Mouse (Mus musculus) embryonic facial prominence, embryonic 12.5 days (tissue): ENCODE results near the gene Mc1r. TPM values are rescaled to one million over a fixed set of nuclear protein-coding genes. Genes with fewer than 3 reads are reported as not detected.

ENCODE experiments used
- ATAC-seq: fragments of 200-750 bp; cut with Nextera tagmentation; 2 replicates; pipeline ENCODE4 v1.8.0; 2017; ENCODE audit not compliant: insufficient number of reproducible peaks, insufficient read depth, low FRiP score, low TSS enrichment
- H3K27ac ChIP-seq: fragments of 300-500 bp; sonication (generic); 2 replicates; pipeline ENCODE4 v1.5.1; 2016; ENCODE audit warnings: mild to moderate bottlenecking
- H3K27me3 ChIP-seq: fragments of 300-500 bp; sonication (generic); 2 replicates; pipeline ENCODE4 v1.6.1; 2016; ENCODE audit warnings: mild to moderate bottlenecking, moderate library complexity
- H3K36me3 ChIP-seq: fragments of 300-500 bp; sonication (generic); 2 replicates; pipeline ENCODE4 v1.6.1; 2016; ENCODE audit warnings: mild to moderate bottlenecking
- H3K4me1 ChIP-seq: fragments of 300-500 bp; sonication (generic); 2 replicates; pipeline ENCODE4 v1.6.1; 2016
- H3K4me2 ChIP-seq: fragments of 300-500 bp; sonication (generic); replicated peaks from 2 replicates; pipeline ENCODE4 v1.6.1; 2016; ENCODE audit warnings: mild to moderate bottlenecking, moderate library complexity
- H3K4me3 ChIP-seq: fragments of 300-500 bp; sonication (generic); 2 replicates; pipeline ENCODE4 v1.5.1; 2016; ENCODE audit warnings: mild to moderate bottlenecking
- H3K9ac ChIP-seq: fragments of 300-500 bp; sonication (generic); 2 replicates; pipeline ENCODE4 v1.6.1; 2016; ENCODE audit warnings: mild to moderate bottlenecking, moderate library complexity
- H3K9me3 ChIP-seq: fragments of 300-500 bp; sonication (generic); 2 replicates; pipeline ENCODE4 v1.6.1; 2016; ENCODE audit warnings: mild to moderate bottlenecking, moderate library complexity
- WGBS: fragments of 180-500 bp; shearing (Covaris S2); methylation state at CpG from one replicate; pipeline ENCODE4 v1.1.7; 2016; 5-methylcytosine and 5-hydroxymethylcytosine counted together
- polyA plus RNA-seq: library from polyadenylated mRNA; unstranded; fragments of >200 nt; fragmentation: Nextera tagmentation; extraction: Ambion mirVana; gene quantifications from 2 replicates; pipeline ENCODE4 v1.2.1, GENCODE M21; 2016

Gene Mc1r
- polyA plus RNA-seq, 1 experiment from 2014 or later, result 0.17 TPM

DNA sequence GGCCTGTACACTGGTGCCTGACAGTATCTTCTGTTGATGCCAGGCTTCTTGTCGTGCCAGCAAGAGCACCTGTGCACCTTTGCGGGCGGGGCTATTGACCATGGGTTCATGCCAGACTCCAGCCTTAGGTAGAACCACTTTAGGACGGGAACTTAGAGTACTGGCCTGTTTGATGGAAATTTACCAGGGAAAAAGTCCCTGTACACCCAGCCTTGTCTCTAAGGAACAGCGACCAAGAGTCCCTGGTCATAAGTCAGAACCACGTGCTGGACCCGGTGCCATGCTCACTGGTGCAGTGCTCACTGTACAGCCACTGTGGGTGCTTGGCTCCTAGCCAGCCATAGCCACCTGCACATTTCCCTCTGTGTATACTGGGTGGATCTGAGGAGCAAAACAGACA is 17.9 kb upstream of the Mc1r start:
- no peak overlapping the region for H3K9ac ChIP-seq
- no peak overlapping the region for H3K4me2 ChIP-seq
- no peaks in the 10 kb centered on the region for H3K9me3 ChIP-seq
- ATAC-seq, result no peak
- no peak overlapping the region for H3K4me3 ChIP-seq
- WGBS, result 95% methylated on average over 7 of the region's 7 CpGs
- H3K27me3 ChIP-seq, result no peaks in the 10 kb centered on the region
- H3K36me3 ChIP-seq, result peaks cover 96% of the 10 kb centered on the region
- H3K4me1 ChIP-seq, result no peaks in the 10 kb centered on the region
- no peak overlapping the region for H3K27ac ChIP-seq

DNA sequence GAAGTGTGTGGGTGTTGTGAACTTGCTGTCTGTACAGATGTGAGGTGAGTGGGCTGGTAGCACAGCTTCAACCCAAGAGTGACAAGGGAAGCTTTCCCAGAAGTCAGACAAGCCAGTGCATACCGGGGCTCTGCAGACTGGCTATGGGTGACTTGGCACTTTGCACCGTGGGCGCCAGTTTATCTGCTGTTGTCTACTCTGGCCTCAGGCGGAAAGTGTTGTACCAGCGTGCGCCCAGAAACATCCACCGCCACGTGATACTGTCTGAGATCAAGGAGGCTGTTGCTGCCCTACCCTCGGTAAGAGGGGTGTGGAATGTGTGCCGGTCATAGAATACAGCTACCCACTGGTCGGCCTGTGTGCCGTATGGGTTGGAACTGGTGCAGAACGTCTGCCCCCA is 8.6 kb upstream of the Mc1r start:
- no peaks in the 10 kb centered on the region for H3K4me1 ChIP-seq
- H3K4me2 ChIP-seq, result no peak overlapping the region
- H3K27ac ChIP-seq, result no peak overlapping the region
- no peak overlapping the region for H3K4me3 ChIP-seq
- no peaks in the 10 kb centered on the region for H3K9me3 ChIP-seq
- no peak for ATAC-seq
- no peaks in the 10 kb centered on the region for H3K27me3 ChIP-seq
- peaks cover 98% of the 10 kb centered on the region for H3K36me3 ChIP-seq
- H3K9ac ChIP-seq, result no peak overlapping the region
- WGBS, result 94% methylated on average over 13 of the region's 13 CpGs

DNA sequence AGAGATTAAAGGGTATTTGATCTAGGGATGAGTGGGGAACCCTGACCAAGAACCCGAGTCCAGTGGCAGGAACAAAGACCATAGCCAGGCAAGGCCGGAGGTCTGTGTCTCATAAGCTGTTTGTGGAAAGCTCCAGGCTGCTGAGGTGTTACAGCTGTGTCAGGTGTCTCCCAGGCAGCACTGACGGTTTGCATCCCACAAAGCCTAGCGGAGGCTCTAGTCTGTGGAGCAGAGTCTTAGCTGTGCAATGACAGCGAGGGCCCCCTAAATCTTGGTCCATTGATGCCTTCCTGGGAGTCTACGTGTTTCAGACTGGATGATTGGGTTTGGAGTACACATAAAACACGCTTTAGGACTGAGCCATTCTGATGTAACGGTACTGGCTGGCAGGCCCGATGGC is 5.0 kb upstream of the Mc1r start:
- H3K4me3 ChIP-seq, result no peak overlapping the region
- 0 out of 2 replicates have a peak, but pooled peaks cover 5% of the 10 kb centered on the region for H3K4me1 ChIP-seq
- no peak overlapping the region for H3K9ac ChIP-seq
- peaks cover 66% of the 10 kb centered on the region for H3K36me3 ChIP-seq
- no peaks in the 10 kb centered on the region for H3K9me3 ChIP-seq
- H3K27me3 ChIP-seq, result no peaks in the 10 kb centered on the region
- WGBS, result 89% methylated on average over 9 of the region's 9 CpGs
- no peak for ATAC-seq
- H3K27ac ChIP-seq, result no peak overlapping the region
- no peak overlapping the region for H3K4me2 ChIP-seq

GRCm38 (mm10) chr8:123402730-123403326 is 4.1 kb upstream of the Mc1r start:
- Histone ChIP-seq H3K4me2 (no peak overlapping the region), H3K27me3 (0 out of 2 replicates have a peak, but pooled peaks cover 3% of the 10 kb centered on the region), H3K27ac (no peak overlapping the region), H3K4me1 (0 out of 2 replicates have a peak, but pooled peaks cover 5% of the 10 kb centered on the region), H3K9ac (no peak overlapping the region), H3K36me3 (peaks cover 57% of the 10 kb centered on the region), H3K9me3 (no peaks in the 10 kb centered on the region), H3K4me3 (no peak overlapping the region)
- ATAC-seq, result no peak
- 88% methylated on average over 9 of the region's 9 CpGs for WGBS

- Histone ChIP-seq H3K27me3 (peaks cover 16% of the 10 kb centered on the region), H3K27ac (no peak overlapping the region), H3K9ac (no peak overlapping the region), H3K36me3 (peaks cover 40% of the 10 kb centered on the region), H3K4me3 (no peak overlapping the region), H3K4me1 (0 out of 2 replicates have a peak, but pooled peaks cover 5% of the 10 kb centered on the region), H3K4me2 (no peak overlapping the region), H3K9me3 (no peaks in the 10 kb centered on the region)
- WGBS, result 25% methylated on average over 8 of the region's 8 CpGs
- ATAC-seq, result no peak
These were observed 2.4 kb upstream of the Mc1r start for GRCm38 (mm10) chr8:123404521-123404920.

- Histone ChIP-seq H3K27me3 (peaks cover 45% of the 10 kb centered on the region), H3K27ac (no peak overlapping the region), H3K9ac (no peak overlapping the region), H3K36me3 (peaks cover 10% of the 10 kb centered on the region), H3K4me3 (no peak overlapping the region), H3K9me3 (no peaks in the 10 kb centered on the region), H3K4me2 (no peak overlapping the region), H3K4me1 (peaks cover 23% of the 10 kb centered on the region)
- no peak for ATAC-seq
- WGBS, result 94% methylated on average over 13 of the region's 13 CpGs
These were observed 705 bp downstream of the Mc1r start for GRCm38 (mm10) chr8:123407612-123408011.

DNA sequence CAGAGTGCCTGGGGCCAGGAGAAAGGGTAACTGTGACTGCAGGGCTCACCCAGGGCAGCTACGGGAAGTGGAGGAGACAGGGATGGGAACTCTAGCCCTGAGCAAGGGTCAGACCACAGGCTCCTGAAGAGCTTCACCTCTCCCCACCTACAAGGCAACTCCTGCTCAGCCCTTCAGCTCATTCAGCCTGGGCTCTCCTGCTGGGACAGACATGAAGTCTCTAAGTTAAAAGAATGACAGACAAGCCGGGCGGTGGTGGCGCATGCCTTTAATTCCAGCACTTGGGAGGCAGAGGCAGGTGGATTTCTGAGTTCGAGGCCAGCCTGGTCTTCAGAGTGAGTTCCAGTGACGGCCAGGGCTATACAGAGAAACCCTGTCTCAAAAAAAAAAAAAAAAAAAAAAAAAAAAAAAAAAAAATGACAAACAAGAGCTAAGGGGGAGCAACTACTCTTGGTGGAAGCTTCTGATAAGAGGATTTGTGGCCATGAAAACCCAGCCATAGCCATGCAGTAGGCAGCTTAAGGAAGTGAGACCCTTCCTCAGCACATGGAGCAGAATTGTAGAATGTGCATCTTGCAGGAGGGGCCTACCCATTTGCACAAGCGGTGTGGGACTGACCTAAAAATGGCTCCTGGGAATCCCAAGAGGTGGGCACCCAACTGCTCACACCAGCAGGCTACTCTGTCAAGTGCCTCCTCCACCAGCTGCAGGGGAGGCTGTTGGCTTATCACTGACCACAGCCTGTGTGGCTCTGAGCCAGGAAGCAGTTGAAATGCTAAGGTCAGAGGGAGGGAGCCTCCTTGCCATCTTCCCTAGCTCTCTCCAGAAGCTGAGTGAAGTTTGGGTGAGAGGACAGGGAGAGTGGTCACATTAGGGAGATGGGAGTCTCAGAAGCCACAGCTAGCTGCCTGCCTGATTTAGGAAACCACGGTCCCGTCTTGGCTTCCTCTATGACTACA is 2.0 kb downstream of the Mc1r start:
- Histone ChIP-seq H3K9me3 (no peaks in the 10 kb centered on the region), H3K27me3 (peaks cover 58% of the 10 kb centered on the region), H3K4me3 (no peak overlapping the region), H3K4me1 (peaks cover 28% of the 10 kb centered on the region), H3K9ac (no peak overlapping the region), H3K4me2 (no peak overlapping the region), H3K36me3 (no peaks in the 10 kb centered on the region), H3K27ac (no peak overlapping the region)
- no peak for ATAC-seq
- WGBS, result 63% methylated on average over 9 of the region's 9 CpGs

DNA sequence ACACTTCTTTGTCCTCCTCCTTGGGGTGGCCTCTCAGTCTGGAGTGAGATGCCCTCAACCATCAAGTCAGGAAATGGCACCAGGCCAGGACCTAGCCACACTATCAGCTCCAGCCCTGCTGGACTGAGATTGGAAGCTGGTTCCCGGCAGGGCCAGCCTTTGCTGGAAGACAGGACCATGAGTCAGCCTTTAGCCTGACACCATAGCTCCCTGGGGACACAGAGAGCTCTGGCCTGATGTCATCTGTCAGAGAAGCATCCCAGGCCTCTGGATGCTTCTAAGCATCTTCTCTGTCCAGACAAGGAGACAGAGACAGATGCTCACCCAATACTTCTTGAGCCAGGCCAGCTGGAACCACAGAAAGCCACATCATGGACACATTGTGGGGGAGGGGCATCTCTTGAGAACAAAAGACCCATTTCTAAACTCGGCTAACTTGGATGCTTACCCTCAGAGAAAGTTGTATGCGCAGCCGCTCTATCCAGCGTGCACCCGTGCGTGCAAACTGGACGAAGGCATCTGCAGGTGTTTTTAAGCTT is 3.2 kb downstream of the Mc1r start:
- Histone ChIP-seq H3K36me3 (no peaks in the 10 kb centered on the region), H3K27me3 (peaks cover 61% of the 10 kb centered on the region), H3K9ac (no peak overlapping the region), H3K4me2 (peak overlapping the region; percentile 61), H3K4me3 (peak overlapping the region; percentile 46; the same call in 1 of the 2 replicates), H3K27ac (0 out of 2 replicates have a peak overlapping the region, but pooled peaks have one; percentile 5), H3K4me1 (peaks cover 23% of the 10 kb centered on the region), H3K9me3 (no peaks in the 10 kb centered on the region)
- 53% methylated on average over 8 of the region's 8 CpGs for WGBS
- ATAC-seq, result no peak

DNA sequence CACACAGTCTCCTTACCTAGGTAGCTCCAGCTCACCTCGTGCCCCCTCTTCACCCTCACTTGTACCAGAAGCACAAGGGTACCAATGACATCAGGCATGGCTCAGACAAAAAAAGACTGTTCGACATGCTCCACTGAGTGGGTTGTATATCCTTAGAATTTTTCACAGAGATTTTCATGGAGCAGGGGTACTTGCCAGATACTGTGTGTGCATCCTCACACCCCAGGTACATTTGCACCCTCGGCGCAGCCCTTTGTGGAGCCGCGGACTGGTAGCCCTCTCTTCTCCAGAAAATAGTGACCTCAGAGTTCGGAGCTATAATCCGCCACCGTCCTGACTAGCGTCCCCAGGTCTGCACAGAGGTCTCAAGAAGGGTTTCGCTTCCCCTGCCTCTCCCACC is 3.9 kb downstream of the Mc1r start:
- 8% methylated on average over 11 of the region's 11 CpGs for WGBS
- Histone ChIP-seq H3K9me3 (no peaks in the 10 kb centered on the region), H3K27ac (no peak overlapping the region), H3K4me2 (peak overlapping the region; percentile 61), H3K36me3 (no peaks in the 10 kb centered on the region), H3K4me3 (peak overlapping the region; percentile 46), H3K9ac (peak overlapping the region; percentile 39; the same call in 1 of the 2 replicates), H3K4me1 (peaks cover 23% of the 10 kb centered on the region), H3K27me3 (peaks cover 61% of the 10 kb centered on the region)
- ATAC-seq, result no peak

- Histone ChIP-seq H3K36me3 (no peaks in the 10 kb centered on the region), H3K9ac (peak within 1 kb of the TSS; percentile 39), H3K4me2 (peak within 1 kb of the TSS; percentile 61), H3K9me3 (no peaks in the 10 kb centered on the region), H3K27me3 (peaks cover 61% of the 10 kb centered on the region), H3K4me3 (peak within 1 kb of the TSS; percentile 46), H3K27ac (peak within 1 kb of the TSS; percentile 57; the same call in 1 of the 2 replicates), H3K4me1 (peaks cover 23% of the 10 kb centered on the region)
- peak; percentile 78 for ATAC-seq
- under 1% methylated on average over 29 of the region's 29 CpGs for WGBS
These were observed 4.3 kb downstream of the Mc1r start, which contains the start of gene Tubb3 for GRCm38 (mm10) chr8:123411246-123411645. TSS of gene Tubb3 (plus strand) at chr8:123411424.

DNA sequence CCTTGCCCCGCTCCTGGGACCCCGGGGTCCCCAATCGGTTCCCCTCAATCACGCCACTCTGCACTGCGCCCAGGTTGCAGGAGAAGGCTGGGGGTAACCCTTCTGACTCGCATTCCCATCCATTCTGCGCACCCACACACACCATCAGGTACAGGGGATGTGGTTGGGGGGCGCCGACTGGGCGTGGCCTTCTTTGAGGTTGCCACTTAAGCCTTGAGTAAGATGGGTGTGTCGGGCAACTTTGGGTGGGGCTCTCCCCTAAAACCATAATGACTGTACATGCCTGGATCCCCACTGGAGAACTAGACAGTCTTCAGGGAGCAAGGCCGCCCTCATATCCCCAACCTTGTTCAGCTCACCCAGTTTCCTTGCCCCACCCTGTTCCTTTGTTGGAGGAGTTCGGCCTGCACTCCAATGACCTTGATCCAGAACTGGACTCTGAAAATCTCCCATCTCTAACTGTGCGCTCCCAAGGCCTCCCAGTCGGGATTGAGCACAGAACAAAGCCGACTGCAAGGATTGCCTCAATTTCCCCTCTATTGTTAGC is 4.9 kb downstream of the Mc1r start:
- peak overlapping the region; percentile 61 for H3K4me2 ChIP-seq
- peak overlapping the region; percentile 57; the same call in 1 of the 2 replicates for H3K27ac ChIP-seq
- peaks cover 61% of the 10 kb centered on the region for H3K27me3 ChIP-seq
- H3K4me1 ChIP-seq, result peaks cover 23% of the 10 kb centered on the region
- ATAC-seq, result peak; percentile 44; the same call in 1 of the 2 replicates
- peak overlapping the region; percentile 39 for H3K9ac ChIP-seq
- H3K36me3 ChIP-seq, result no peaks in the 10 kb centered on the region
- 4% methylated on average over 16 of the region's 16 CpGs for WGBS
- H3K9me3 ChIP-seq, result no peaks in the 10 kb centered on the region
- peak overlapping the region; percentile 46 for H3K4me3 ChIP-seq
